Mouse (Mus musculus) inflammation-experienced regulatory T-cells, adult 16 weeks (primary cell): ENCODE results near the gene Slc15a2. TPM values are rescaled to one million over a fixed set of nuclear protein-coding genes. Genes with fewer than 3 reads are reported as not detected.

Experiments used
- polyA plus RNA-seq: library from polyadenylated mRNA; unstranded; fragments of 100-300 nt; shearing (Covaris generic); gene quantifications from one replicate; pipeline ENCODE4 v1.2.1, GENCODE M21; 2017

The Slc15a2 gene
- polyA plus RNA-seq, result 22.0 TPM

DNA sequence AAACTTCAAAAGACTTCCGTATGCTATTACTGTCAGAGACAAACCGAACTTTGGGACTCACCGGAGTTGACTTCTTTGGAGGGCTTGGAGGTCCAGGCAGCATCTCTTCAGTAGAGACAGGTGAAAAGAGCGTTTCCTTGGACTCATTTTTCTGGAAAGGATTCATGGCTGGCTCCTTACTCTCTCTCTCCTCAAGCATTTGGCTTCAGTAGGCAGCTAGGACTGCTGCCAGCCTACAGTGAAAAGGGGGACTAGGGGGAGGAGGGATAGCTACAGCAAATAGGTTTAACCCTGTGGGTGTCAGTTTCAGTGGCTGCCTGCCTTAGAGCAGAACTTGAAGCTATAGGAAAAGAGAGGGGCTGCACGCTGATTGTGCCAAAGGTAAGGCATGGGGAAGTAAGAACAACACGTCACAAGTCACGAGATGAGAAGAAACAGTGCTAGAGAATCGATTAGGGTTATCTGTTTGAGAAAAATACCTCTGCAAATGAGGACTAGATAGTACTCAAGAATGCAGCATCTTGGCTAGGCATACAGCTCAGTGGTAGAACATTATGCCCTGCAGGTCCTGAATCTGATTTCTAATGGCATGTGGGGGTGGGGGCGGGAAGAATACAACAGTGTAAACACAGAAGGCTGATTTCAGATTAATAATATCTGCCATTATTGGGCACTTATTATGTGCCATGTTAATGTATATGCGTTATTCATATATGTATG lies at the start of gene Slc15a2:
Gene Slc15a2, minus strand, starts transcription at position 369 of the 720 bp plus-strand sequence.

DNA sequence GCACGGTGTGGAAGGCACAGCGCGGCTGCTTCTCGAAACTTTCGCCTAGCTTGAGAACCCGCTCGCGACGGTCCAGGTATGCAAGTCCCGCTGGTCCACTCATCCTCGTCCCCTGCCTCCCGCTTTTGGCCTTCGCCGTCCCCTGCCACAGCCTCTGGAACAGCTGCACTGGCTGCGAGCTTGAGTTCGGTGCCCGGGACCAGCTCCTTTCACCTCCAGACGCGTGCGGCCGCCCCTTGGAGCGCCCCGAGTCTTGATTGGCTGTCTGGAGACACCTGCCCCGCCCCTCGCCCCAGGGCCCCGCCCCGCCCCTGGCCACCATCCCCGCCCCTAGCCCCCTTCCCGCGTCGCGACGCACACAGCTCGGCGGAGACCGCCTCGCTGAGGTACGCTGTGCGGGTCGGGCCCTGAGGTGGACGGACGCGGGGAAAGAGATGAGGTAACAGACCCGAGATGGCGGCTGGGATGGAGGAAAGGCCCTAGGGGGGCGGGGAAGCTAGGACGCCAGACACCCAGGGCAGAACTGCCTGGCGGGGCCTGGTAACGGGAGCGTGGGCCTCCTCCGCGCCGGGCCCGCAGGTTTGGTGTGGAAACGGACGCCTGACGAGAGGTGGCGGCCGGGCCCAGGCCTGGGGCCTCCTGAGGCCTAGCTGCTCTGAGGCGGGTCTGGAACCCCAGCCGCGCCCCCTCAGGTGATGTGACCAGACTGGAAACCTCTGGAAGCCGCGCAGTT lies 43.5 kb upstream of the Slc15a2 start, which contains the start of gene Iqcb1:
Gene Iqcb1, plus strand, starts transcription at position 332 of the 733 bp plus-strand sequence.

Other genes starting within 250 kb of the Slc15a2 start
- not detected for gene Casr, start 222.8 kb downstream of the Slc15a2 start, polyA plus RNA-seq
- 64.6 TPM for gene Cd86, start 118.9 kb downstream of the Slc15a2 start, polyA plus RNA-seq
- gene Ildr1, start 91.0 kb downstream of the Slc15a2 start, polyA plus RNA-seq, result 15.6 TPM
- gene Iqcb1, start 43.4 kb upstream of the Slc15a2 start, polyA plus RNA-seq, result 20.0 TPM
- gene Eaf2, start 90.0 kb upstream of the Slc15a2 start, polyA plus RNA-seq, result 0.72 TPM
- 53.8 TPM for gene Golgb1, start 90.2 kb upstream of the Slc15a2 start, polyA plus RNA-seq
- gene Hcls1, start 150.0 kb upstream of the Slc15a2 start, polyA plus RNA-seq, result 188 TPM
- gene Fbxo40, start 205.5 kb upstream of the Slc15a2 start, polyA plus RNA-seq, result 0.13 TPM
- gene Polq, start 226.8 kb upstream of the Slc15a2 start, polyA plus RNA-seq, result 1.9 TPM